Mouse (Mus musculus) CD4-positive helper T cell, adult 2 months (primary cell): ENCODE data around the gene Lrrc47.

Experiments used
- DNase-seq: peaks from one replicate; pipeline ENCODE4 v3.0.0-alpha.2; 2012; ENCODE audit warnings: low read depth, missing footprints, low spot score

Gene Lrrc47

DNA sequence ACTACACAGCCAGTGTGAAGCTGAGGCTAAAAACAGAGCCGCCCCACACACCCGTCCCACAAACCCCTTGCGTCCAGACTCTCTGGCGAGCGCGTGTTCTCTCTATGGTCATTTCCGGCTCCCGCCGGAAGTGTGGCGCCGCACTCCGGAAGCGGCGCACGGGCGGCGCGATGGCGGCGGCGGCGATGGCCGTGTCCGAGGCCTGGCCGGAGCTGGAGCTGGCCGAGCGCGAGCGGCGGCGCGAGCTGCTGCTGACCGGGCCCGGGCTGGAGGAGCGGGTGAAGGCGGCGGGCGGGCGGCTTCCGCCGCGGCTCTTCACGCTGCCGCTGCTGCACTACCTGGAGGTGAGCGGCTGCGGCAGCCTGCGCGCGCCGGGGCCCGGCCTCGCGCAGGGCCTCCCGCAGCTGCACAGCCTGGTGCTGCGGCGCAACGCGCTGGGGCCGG, at the start of gene Lrrc47:
TSS of gene Lrrc47 (plus strand) at position 86 of the 444 bp plus-strand sequence.
- DNase-seq, result peak; percentile 84

DNA sequence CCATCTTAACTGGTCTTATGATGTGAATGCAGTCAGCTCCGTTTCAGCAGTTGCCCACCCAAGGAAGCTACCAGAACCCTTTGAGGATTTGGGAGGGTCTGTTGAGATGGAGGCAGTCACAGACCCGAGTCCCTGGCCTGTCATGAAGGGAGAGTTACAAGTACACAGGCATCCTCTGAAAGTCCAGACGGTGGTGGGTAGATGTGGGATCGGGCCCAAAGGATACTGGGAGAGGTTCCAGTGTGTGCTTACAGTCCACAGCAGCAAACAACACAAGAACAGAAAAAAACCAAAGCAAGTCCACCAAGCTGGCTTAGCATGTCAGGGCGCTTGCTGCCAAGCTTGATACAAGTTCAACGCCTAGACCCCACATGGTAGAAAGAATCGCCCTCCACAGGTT, 48.9 kb upstream of the Lrrc47 start:
- DNase-seq, result no peak

DNA sequence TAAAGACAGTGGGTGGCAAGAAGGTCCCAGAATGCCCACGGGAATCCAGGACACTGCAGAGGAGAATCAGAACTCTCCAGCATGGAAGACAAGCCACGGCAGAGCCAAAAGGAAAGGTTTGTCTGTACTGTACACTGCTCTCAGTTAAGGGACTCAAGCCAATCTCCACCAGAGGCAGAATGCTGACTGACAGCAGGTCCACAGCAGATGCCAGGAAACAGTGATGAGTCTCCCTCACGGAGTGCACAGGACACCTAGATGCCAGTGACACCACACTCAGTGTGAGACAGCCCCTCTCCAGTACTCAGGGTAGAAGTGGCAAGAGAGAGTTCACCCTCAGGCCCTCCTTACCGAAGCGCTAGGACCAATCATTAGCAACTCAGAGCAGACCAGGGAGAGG, 44.9 kb upstream of the Lrrc47 start:
- DNase-seq, result no peak

DNA sequence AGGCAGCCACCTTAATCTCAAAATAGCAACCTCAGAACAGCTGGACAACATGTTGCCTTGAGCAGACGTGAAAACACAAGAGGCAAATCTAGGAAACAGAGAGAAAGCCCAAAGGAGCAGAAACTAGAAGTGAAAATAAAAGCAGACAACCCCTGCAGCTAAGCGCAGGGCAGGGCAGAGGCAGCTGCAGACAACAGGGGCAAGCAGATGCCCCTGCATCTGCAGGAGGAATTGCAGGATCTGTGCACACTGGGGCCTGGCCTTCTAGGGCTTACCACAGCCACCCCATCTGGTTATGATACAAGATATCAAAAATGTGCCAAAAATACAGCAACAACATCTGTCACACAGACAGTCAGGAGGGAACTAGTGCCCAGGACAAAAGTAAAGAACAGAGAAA, 44.0 kb upstream of the Lrrc47 start:
- no peak for DNase-seq

DNA sequence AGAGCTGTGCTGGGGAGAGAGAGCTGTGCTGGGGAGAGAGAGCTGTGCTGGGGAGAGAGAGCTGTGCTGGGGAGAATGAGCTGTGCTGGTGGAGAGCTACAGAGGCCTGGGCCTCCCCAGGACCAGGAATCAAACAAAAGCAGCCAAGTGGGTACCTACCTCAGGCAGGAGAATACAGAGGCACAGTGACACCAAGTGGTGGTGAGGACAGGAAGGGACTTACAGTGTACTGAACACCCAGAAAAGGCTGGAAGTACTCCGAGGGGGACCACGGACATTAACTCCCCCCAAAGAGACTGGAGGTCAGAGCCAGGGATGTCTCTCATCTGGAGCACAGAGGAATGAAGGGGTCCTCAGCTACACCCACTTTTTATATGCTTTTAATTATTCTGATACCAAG, 43.5 kb upstream of the Lrrc47 start:
- DNase-seq, result no peak

DNA sequence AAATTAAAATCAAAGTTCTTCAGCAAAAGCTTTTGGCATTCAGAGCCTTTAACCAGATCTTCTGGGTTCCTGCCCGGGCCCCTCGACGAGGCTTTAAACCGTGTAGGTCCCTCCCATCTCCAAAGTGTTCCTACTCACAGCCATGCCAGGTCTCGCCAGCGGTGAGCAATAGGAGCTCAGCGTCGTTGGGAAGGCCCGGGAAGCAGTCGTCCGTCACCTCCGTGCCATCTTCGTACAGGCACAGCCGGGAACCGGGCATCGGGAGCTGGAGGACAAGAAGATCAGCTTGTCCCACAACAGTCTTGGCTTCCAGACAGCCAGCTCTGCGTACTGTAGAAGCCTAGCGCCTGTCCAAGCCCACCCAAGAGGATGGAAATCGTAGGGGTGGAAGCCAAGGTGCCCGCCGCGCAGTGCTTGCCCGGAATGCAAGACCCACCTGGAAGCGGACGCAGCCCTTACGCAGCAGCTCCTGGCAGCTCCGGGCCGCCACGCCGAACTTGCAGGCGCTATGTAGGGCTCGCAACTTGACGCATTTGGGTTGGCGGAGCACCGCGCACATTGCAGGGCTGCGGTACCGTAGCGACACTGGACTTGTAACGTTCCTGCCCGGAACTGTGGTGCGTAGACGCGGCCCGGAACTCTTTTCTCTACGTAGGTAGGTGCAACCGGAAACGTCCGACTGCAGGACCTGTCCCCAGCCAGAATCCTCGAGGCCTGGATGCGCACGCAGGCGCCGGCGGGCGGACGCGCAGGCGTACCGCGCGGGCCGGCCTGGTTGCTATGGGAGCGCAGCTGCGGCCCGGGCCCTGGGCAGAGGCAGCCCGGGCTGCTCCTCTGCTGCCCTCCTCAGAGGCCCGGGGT, 36.9 kb upstream of the Lrrc47 start, which contains the start of the genes Dffb and Cep104:
TSS of gene Dffb (minus strand) at position 696 of the 861 bp plus-strand sequence.
TSS of gene Cep104 (plus strand) at position 764 of the 861 bp plus-strand sequence.
- DNase-seq, result peak; percentile 92

DNA sequence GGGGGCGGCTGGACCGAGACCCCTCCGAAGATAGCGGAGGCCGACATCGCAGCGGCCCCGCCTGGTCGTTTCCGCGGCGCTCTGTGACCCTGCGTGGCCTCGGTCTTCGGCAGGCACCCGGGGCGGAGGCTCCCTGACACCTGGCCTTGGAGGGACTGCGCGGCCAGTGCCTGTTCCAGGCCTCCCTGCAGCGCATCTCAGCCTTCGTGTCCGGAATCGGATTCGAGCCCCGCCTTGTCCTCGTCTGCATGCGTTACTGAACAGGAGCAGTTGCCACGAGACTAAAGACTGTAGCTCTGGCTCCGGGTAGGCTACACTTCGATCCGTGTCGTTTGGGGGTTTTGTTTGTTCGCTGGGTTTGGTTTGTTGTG, 36.3 kb upstream of the Lrrc47 start:
- no peak for DNase-seq

DNA sequence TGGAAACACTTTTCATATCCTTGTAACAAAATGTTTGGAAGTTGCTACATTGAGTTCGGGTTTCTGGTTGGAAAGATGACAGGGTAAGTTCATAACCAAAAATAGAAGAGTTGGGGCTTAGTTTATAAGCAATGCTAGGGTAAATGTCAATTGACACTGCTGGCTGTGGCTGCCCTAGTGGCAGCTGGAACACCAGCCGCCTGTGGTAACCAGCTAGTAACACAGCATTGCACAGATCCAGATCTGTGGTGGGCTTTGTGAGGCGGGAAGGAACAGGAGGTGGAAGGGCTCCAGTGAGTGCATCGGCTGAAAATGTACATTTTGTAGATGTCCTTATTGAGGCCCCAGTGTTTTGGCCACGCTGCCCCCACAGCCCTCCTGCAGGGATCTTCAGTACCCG, 35.8 kb upstream of the Lrrc47 start:
- DNase-seq, result peak; percentile 15

DNA sequence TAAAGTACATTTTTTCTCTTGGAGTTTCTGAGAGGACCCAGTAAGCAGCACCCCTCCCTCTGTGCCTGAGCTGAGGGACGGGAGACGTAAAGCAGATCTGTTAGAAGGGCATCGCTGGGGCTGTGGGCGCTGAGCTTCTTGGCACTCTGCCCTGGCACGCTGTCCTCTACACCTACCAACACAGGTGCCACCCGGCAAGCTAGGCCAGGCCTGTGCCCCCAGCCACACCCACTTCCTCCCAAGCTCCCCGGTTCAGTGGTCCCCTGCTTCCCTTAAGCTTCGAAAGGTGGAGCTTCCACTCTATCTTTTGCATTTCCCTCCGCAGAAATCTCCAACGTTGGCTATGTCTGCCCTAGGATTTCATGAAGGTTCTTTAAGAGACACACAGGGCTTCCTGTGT, 32.3 kb upstream of the Lrrc47 start:
- no peak for DNase-seq

DNA sequence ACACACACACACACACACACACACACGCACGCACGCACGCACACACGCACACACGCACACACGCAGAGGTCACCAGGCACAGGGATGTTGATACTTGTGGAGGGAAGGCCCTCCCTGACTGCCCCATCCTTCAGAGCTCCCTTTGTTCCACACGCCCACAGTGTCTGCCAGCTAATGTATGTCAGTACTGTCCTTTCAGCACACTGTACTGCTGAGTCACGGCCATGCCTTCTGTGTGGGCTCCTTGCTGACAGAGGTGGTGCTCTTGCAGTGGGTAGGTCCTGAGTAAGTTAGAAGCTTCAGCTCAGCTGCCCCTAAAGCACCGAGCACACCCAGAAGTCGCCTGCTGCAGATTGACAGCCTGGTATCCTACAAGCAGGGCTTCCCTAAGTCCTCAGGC, 31.1 kb upstream of the Lrrc47 start:
- DNase-seq, result no peak

DNA sequence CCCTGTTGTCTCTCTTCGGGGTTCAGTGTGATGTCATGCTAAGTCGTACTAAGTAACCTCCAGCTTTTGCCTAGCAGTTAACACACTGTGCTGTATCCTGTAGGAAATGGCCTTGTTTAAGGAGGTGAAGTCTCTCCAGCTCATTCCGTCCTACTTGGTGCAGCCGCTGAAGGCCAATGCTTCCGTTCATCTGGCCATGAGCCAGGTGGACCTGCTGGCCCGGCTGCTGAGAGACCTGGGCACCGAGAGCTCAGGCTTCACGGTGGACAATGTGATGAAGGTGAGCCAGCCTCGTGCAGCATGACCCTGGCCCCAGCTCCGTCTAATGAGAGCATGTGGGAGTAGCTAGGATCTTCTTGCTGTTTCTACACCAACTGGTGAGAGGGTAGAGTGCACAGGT, 18.8 kb upstream of the Lrrc47 start:
- no peak for DNase-seq

DNA sequence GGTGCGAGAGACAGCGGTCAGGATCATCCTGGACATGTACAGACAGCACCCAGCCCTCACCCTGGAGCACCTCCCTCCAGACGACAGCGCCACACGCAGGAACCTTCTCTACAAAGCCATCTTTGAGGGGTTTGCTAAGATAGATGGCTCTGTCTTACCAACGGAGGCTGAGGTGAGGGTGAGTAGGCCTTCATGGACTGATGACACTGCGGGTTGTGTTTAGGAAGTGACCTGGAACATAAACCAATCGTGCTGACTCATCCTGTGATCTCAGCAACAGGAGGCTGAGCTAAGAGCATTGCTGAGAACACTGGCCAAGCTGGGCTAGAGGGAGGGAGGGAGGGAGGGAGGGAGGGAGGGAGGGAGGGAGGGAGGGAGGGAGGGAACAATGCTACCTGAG, 18.0 kb upstream of the Lrrc47 start:
- DNase-seq, result no peak

DNA sequence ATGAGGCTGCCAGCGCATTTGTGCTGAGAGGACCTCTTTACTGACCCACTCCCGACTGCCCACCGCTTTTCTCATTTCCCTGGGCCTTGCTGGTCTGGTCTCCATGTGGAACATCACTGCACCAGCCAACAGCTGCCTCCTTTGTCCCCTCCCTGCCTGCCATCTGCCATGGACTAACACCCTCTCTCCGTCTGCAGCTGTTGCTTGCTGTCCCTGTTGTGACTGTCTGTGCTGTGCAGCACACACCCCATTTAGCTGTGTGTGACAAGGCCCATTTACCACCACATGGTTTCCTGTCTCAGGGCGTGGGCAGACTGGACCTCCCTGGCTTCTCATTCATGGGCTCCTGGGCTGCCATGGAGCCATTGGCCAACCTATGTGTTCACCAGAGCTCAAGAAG, 6.0 kb upstream of the Lrrc47 start:
- DNase-seq, result no peak

DNA sequence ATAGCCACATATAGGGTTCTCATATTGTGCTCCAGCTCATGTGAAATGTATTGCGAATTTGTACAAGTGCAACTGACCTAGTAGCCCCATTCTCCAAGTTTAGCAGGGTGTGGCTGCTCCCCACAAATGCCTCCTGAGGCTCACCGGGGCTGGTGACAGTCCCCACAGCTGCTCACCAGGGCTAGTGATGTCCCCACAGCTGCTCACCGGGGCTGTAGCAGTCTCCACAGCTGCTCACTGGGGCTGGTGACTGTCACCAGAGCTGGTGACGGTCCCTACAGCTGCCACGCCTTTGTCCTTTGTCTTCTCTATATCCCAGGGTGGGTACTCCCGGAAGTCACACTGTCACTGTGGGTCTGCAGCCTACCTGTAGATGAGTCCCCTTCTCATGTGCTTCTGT, 5.3 kb upstream of the Lrrc47 start:
- no peak for DNase-seq

DNA sequence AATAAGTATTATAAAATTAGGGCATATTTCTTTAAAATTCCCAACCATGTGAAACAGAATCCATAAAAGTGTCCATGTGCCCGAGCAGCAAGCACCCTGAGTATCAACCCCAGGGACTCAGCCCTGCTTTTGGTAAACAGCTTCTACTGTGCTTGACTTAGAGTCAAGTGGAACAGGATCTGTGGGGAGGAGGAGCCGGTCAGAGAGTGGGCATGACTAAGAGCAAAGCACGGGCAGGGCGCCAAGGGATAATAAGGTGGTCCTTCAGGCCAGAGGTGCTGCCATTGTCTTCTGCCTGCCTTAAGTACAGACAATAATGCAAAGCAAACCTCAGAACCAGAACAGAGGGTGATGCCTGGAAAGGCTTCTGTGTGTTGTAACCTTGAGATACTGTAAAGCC, 3.8 kb upstream of the Lrrc47 start:
- no peak for DNase-seq

DNA sequence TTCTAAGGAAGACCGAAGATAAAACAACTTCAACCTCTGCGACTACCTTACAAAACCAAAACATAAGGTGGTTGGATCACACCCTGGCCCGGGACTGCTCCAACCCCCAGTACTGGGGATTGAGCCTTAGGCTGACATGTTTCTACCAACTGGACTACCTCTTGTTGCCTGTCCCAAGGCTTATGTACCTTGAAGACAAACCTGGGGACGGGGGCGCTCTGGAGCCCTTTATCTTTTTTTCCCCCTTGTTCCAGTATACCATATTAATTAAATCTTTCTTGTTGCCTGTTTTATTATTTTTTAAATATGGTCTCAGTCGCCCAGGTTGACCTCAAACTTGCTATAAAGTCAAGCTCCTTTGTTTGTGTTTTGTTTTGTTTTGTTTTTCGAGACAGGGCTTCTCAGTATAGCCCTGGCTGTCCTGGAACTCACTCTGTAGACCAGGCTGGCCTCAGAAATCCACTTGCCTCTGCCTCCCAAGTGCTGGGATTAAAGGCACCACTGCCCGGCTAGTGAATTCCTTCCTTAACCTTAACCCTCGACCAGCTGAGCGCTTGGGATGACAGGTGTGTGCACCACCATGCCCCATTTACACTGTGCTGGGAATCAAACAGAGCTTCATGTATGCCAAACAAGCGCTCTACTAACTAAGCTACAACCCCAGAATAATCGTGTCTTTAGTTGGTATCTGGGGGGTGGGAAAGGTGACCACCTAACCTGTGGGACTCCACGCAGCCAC, 455 bp upstream of the Lrrc47 start:
- no peak for DNase-seq

DNA sequence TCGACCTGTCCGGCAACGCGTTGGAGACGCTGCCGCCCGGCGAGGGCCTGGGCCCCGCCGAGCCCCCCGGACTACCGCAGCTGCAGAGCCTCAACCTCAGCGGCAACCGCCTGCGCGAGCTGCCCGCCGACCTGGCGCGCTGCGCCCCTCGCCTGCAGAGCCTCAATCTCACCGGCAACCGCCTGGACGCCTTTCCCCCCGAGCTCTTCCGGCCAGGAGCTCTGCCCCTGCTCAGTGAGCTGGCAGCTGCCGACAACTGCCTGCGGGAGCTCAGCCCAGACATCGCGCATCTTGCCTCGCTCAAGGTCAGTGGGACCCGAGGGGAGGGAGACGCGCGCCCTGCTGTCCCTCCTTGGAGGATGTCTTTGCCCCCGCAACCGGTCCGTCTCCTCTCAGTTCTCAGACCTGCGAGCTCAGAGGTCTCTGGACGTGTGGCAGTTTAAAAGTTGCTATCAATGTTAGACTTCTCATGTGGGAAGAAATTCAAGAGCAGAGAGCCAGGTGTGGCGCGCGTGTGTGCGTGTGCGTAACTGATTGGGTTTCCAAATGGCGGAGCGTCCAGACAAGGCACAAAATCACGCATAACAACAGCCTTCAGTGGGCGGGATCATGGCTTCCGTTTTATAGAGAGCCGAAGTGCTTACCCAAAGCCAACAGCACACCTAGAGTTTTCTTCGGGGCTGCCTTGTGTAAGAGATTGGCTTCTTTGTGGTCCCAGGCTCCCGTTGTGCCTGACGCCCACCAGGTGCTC, 776 bp downstream of the Lrrc47 start:
- peak; percentile 52 for DNase-seq

DNA sequence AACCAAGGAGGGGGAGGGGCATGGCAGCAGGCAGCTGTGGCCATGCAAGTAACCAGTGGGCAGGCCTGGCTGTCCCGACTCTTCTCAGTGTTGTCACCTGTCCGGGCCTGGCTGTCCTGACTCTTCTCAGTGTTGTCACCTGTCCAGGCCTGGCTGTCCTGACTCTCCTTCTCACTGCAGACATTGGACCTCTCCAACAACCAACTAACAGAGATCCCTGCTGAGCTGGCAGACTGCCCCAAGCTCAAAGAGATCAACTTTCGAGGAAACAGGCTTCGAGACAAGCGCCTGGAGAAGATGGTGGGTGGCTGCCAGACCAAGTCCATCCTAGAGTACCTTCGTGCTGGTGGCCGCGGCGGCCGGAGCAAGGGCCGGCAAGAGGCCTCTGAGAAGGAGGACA, 3.9 kb downstream of the Lrrc47 start:
- no peak for DNase-seq

DNA sequence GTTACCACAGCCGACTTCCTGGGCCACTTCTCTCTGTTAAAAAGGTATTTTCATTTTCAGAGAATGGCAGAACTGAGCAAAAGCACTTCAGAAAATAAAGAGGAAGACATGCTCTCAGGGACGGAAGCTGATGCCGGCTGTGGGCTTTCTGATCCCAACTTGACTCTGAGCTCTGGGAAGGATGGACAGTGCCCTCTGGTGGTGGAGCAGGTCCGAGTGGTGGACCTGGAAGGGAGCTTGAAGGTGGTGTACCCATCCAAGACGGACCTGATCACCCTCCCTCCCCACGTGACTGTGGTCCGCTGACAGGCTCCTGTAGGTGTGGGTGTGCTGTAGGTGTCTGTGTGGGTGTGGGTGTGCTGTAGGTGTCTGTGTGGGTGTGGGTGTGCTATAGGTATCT, 8.0 kb downstream of the Lrrc47 start:
- peak; percentile 29 for DNase-seq

DNA sequence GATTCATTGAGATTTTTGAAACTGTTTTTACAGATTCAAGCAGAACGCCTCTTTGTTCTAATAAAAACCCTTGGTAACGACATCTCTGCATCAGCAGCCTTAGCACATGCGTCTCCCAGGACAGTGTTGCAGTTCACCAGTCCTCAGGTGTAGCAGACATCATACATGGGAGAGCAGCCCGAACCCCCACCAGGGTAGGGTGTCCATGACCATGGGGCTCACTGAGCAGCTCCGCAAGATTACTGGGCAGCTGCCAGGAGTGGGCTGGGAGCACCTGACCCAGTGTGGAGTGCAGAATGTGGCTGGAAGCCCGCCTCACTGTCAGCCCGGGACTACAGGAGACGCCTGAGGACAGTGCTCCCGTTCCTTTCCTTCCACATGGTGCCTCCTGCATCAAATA, 9.9 kb downstream of the Lrrc47 start:
- DNase-seq, result no peak

DNA sequence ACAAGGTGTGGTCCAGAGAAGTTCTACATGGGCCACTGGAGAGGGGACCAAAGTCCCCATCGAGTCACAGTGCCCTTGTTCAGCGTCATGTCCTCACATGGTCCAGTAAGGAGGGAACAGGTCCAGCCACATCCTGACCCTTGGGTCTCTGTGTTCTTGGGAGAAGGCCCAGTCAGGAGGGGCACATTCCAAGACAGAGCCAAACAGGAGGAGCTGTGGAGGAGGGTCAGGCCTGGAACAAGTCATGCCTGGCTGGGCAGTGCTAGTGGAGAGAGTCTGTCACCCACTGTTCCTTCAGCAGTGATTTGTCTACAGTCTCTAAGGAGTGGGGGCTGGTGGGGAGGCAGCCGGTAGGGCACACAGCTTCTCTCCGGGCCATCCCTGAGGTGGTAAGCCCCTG, 10.9 kb downstream of the Lrrc47 start:
- no peak for DNase-seq

DNA sequence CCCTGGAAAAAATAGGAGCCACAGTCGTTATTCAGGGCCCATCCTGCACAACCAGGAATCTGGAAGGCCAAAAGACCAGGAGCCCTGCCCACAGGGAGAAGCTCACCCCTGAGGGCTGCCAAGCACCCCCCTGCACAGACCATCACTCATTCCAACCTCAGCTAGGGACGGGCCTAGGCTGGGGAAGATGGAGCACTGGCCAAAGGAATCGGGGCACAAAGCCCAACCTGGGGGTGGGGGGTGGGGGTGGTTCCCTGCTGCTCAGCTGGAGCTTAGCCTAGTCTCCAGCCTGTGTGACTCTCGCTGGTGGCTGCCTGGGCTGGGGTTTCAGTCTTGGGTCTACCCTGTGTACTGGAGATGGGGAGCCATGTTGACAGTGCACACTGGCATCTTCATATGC, 11.3 kb downstream of the Lrrc47 start:
- DNase-seq, result no peak
